Mouse (Mus musculus): ENCODE results near the gene Tmem179.

Gene Tmem179

GRCm38 (mm10) chr12:112463750-112464444, 52.6 kb downstream of the Tmem179 start:
- peak; percentile 26 for DNase-seq (ENCODE audit: low read depth, low spot score)

GRCm38 (mm10) chr12:112463209-112463608, 53.3 kb downstream of the Tmem179 start:
- DNase-seq (ENCODE audit: low read depth, low spot score), result peak; percentile 20

GRCm38 (mm10) chr12:112462423-112462822, 54.1 kb downstream of the Tmem179 start:
- DNase-seq (ENCODE audit: low read depth, low spot score), result no peak

- no peak for DNase-seq (ENCODE audit: low read depth, low spot score)
These were observed 58.7 kb downstream of the Tmem179 start for GRCm38 (mm10) chr12:112457839-112458238.

- DNase-seq (ENCODE audit: low read depth, low spot score), result no peak
These were observed 60.3 kb downstream of the Tmem179 start for GRCm38 (mm10) chr12:112456144-112456713.

- no peak for DNase-seq (ENCODE audit: low read depth, low spot score)
These were observed 64.7 kb downstream of the Tmem179 start for GRCm38 (mm10) chr12:112451826-112452225.

GRCm38 (mm10) chr12:112451381-112451780, 65.2 kb downstream of the Tmem179 start:
- DNase-seq (ENCODE audit: low read depth, low spot score), result no peak

- peak; percentile 62 for DNase-seq (ENCODE audit: low read depth, low spot score)
These were observed 65.7 kb downstream of the Tmem179 start for GRCm38 (mm10) chr12:112450883-112451282.

All from A20 (cell line).